Mouse (Mus musculus): ENCODE measurements at regions not wholly inside any gene's neighbourhood (a gene's known extent, or its start where the extent isn't known, plus 50 kb on each side); places are given as distances from the start of the nearest gene placed in this dataset.

DNA sequence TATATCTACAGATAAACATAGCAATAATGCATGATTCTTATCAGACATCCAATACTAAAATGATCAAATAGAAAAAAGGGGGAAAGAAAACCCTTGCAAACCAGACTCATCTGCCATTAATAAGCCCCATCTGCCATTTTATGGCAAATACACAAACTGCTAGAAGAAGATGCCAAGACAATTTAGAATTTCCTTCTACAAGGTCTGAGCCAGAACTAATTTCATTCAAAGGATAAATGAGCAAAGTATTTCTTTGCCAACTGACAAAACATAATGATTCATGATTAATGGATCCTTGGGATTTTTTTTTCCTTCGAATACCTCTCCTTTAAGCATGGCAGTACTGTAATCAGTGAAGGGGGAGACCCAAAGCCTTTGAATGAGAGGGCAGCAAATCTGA lies 190.4 kb upstream of the Epha3 start:
- no peak for TF ChIP-seq CTCF (IDR thresholded peaks at IDR 0.05; ENCODE audit: borderline replicate concordance, insufficient read depth, low read depth, low read length)
- TF ChIP-seq POLR2A (IDR thresholded peaks at IDR 0.05; ENCODE audit: borderline replicate concordance, insufficient read depth, low read length), result no peak

Measured in cerebellum, adult 2 months (tissue).